Mouse (Mus musculus): ENCODE measurements around the gene Tmem14c.
"Not testable (repeated sequence)": the region's sequence is repeated elsewhere in the genome, so short reads cannot be mapped to it uniquely, and the experiment has no call there.

Tmem14c gene

GRCm38 (mm10) chr13:41015829-41016634, at the start of gene Tmem14c:
Gene Tmem14c, plus strand, starts transcription at chr13:41016292.
- DNase-seq: peak; percentile 94 to 95

GRCm38 (mm10) chr13:40967609-40968008, 48.5 kb upstream of the Tmem14c start:
- DNase-seq: no peak

DNA sequence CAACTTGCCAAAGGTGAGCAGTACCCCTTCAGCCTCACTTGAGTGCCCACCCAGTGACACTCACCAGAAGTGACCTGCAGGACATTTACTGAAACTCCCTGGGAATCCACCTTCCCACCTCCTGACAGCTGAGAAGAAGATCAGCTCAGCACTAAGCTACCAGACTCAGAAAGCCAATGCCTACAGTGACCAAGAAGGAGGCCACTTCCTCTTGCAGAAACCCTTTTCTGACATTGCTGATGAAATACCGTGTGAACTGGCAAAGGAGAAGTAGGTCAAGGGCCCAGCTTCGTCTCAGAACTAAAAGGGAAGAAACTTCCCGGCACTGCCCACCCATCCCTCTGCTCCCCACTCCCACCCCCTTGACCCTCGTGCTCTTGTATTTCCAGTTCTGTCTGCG, 47.5 kb upstream of the Tmem14c start:
- DNase-seq: no peak

DNA sequence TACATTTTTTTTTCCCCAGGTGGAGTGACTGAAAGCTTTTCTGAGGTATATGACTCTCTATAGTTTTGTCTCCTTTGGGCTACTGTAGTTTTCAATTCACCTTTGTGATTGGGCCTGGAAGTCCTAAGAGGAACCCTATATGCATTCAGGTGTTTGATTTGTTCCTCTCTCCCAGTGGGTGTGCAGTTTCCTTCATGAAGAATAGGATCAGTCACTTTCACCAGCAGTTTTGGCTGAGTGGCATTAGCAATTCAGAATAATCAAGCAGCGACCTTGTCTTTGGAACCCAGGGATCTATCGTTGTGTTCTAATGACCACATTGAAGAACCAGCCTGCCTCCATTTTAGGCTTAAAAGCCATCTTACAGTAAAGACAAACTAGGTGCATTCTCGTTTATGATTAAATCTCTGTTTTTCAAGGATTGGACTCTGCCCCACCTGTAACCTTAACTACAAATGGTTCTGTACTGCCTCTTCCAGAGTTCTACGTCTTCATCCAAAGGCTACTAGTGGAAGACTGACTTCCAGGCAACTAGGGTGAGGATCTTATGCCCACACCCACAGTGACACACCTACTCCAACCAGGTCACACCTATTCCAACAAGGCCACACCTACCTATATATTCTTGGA, 46.2 kb upstream of the Tmem14c start:
- DNase-seq: no peak

- no peak for DNase-seq
Observed at GRCm38 (mm10) chr13:40971261-40971660, 44.8 kb upstream of the Tmem14c start.

- DNase-seq: peak; percentile 65 to 85
Observed at GRCm38 (mm10) chr13:40971831-40972230, 44.3 kb upstream of the Tmem14c start.

DNA sequence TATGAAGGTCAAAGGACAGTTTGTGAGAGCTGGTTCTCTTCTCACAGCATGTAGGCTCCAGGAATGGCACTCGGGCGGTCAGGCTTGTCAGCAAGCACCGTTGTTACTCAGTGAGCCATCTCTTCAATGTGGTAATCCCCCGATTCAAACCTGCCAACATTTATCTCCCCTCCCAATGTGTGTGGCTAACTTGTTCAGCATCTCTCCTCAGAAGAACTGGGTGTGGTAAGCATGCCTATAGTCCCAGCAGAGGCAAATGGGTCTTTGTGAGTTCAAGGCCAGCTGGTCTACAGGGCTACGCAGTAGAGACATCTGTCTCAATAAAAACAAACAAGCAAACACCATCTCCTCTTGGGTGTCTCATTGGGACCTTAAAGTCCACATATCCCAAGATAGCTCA, 43.1 kb upstream of the Tmem14c start:
- DNase-seq: no peak

- peak; percentile 52 to 55 for DNase-seq
Observed at GRCm38 (mm10) chr13:40977609-40978008, 38.5 kb upstream of the Tmem14c start.

DNA sequence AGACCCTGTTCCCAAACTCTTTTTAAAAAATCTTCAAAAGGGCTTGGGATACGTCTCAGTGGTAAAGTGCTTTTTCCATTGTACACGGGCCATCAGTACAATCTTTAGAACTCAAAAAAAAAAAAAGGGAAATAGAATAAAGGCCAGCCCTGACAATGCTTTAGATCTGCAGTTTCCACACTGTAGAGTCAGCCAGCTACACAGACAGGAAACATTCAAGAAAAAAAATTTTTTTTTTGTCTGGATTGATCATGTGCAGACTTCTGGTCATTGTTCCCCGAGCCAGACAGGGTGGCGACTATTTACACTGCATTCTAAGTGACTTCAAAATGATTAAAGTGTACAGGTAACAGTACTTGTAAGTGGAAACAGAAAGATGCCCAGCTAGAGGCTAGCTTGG, 37.4 kb upstream of the Tmem14c start:
- no peak for DNase-seq

- no peak for DNase-seq
Observed at GRCm38 (mm10) chr13:40979321-40979720, 36.8 kb upstream of the Tmem14c start.

GRCm38 (mm10) chr13:40982759-40983158, 33.3 kb upstream of the Tmem14c start:
- no peak for DNase-seq

DNA sequence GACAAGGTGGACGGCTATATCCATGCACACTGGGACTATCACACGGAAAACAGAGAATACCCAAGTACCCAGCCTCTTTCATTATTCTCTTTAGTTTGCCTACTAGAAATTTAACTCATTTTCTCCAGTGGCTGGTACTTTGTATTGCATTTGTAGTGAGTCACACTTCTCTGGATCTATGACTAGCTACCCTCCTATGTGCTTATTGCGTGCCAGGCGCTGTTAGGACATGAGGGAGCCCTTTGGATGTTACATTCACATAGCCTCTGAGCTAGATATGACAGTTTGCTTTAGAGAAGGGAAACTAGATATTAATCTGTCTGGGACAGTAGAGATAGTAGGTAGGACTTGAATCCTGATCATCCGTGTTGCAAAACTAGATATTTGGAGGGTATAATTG, 30.0 kb upstream of the Tmem14c start:
- no peak for DNase-seq

DNA sequence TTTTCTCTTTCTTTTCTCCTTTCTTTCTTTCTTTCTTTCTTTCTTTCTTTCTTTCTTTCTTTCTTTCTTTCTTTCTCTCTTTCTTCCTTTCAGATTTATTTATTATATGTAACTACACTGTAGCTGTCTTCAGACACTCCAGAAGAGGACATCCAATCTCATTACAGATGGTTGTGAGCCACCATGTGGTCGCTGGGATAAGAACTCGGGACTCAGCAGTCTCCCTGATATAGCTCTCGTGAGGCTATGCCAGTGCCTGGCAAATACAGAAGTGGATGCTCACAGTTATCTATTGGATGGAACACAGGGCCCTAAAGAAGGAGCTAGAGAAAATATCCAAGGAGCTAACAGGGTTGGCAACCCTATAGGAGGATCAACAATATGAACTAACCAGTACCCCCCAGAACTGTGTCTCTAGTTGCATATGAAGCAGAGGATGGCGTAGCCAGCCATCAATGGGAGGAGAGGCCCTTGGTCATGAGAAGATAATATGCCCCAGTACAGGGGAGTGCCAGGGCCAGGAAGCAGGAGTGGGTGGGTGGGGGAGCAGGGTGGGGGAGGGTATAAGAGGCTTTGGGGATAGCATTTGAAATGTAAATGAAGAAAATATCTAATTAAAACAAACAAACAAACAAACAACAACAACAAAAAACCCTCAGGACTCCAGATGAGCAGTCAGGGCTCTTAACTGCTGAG, 28.3 kb upstream of the Tmem14c start:
- not testable (repeated sequence) for DNase-seq

GRCm38 (mm10) chr13:40988418-40988817, 27.7 kb upstream of the Tmem14c start:
- no peak for DNase-seq

GRCm38 (mm10) chr13:40994487-40995263, 21.4 kb upstream of the Tmem14c start:
- DNase-seq: no peak

DNA sequence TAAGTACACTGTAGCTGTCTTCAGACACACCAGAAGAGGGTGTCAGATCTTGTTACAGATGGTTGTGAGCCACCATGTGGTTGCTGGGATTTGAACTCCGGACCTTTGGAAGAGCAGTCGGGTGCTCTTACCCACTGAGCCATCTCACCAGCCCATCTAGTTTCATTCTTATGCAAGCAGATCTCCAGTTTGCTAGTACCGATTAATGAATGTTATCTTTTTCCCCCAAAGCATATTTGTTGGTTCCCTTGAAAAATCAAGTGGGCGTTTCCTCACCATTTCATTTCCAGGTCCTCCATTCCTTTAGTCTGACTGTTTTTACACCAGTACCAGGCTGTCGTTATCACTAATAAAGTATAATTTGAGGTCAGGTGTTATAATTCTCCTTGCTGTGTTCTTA, 17.6 kb upstream of the Tmem14c start:
- DNase-seq: not testable (repeated sequence)

DNA sequence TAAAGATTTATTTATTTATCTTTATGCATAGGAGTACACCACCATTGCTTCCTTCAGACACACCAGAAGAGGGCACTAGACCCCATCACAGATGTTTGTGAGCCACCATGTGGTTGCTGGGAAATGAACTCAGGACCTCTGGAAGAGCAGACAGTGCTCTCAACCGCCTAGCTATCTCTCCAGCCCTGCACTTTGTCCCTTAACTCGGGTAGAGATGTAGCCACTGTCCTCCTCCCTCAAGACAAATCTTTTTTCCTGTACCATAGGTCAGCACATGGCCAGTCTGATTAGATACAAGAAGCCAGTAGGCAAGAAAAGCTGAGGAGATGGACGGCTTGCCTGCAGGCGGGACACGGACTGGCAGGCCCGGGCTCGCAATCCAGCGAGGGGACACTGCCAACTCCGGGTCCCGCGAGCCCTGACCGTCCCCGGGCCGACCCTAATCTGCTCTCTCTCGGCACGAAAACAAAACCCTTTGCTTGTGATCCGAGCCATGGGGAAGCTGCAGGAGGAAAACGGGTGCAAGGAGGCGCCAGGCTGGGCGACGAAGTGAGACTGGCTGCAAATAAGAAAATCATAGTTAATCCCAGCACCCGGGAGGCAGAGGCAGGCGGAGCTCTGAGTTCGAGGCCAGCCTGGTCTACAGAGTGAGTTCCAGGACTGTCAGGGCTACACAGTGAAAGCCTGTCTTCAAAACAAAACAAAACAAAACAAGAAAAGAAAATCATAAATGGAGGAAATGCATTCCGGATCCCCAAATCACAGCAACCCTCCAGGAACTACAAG, 15.8 kb upstream of the Tmem14c start:
- DNase-seq: peak; percentile 24 to 32

DNA sequence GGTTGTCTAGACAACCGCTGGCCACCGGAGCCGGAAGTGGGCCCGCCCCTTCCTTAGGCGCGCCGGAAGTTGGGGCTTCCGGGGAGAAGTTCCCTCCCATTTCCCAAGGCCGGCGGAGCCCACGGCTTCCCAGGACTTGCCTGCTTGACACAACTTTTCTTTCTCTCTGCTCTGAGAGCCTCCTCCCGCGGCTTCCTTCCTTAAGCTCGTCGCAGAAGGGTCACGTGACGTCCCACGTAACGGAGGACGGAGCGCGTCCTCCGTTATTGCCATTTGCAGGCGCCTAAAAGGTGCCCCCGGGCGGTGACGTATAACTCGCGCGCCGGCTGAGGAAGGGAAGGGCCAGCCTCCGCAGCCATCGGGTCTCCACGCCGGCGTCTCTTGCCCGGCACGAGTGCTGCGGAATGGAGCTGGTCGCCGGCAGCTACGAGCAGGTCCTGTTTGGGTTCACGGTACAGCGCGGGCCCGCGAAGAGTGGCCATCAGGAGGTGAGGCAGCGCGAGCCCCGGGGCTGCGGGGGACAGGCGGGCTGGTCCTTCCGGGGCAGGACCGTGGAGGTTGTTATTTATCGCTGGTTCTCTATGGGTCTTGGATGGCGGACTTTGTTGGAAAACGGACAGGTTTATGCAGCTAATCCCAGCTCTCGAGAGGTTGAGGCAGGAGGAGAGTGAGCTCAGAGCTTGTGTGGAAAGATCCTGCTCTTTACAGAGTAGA, 15.0 kb upstream of the Tmem14c start, which contains the start of gene Pak1ip1:
Gene Pak1ip1, plus strand, starts transcription at position 98 of the 714 bp plus-strand sequence.
- peak; percentile 89 to 90 for DNase-seq

GRCm38 (mm10) chr13:41002001-41002400, 14.1 kb upstream of the Tmem14c start:
- DNase-seq: no peak

DNA sequence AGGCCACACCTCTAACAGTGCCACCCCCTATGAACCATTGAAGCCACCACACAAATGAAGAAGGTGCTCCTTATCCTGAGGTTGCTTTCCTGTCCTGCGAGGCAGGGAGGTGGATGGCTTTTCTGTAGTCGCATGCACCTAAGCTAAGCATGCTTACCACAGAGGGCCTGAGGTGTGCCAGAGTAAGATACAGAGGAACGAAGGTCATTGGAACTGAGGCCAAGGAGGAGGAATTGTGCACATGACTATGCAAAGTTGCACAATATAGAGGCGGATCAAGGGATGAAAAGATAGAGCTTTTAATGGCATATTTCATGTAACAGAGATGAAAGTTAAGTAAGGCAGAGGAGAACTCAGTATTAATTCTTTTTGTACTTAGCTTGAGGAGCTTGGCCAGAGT, 9.8 kb upstream of the Tmem14c start:
- no peak for DNase-seq

GRCm38 (mm10) chr13:41008271-41008670, 7.8 kb upstream of the Tmem14c start:
- no peak for DNase-seq

Measured in thymus, postnatal 36 days (tissue).